Mouse (Mus musculus): Measurements from ENCODE around the gene Hdac11.

DNA sequence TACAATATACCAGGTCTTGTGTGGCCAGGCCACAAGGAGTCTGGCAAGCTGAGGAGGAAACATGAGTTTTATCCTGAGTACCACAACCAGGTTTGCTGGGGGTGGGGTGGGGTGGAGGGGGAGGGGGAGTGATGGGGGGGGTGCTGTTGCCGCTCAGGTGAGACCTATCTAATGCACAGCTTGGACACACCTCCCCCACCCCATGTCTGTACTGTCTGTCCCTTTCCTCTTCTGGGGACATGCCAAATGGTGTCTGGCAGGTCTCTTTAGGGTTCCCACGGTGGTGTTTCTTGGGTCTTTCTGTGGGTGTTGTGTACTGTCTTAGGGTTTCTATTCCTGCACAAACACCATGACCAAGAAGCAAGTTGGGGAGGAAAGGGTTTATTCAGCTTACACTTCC is 4.5 kb downstream of the Hdac11 start:
- TF ChIP-seq POLR2A (IDR thresholded peaks at IDR 0.05; ENCODE audit: low read depth, low read length) (no peak), CTCF (IDR thresholded peaks at IDR 0.05; ENCODE audit: extremely low read depth, insufficient read depth, insufficient read length, insufficient replicate concordance) (no peak)
